In genomic region chr11:20201661-20202101, GRCm38 (mm10) we compare ENCODE assay signal across 8 mouse cellular contexts. TPM values are rescaled to one million over a fixed set of nuclear protein-coding genes. Genes with fewer than 3 reads are reported as not detected.
DNase-seq lines count a peak whose midpoint lies in the region; ATAC-seq lines count a peak whose summit lies in the region.

No protein-coding gene starts in this region.

- ATAC-seq in erythroblast, adult 5-6 weeks (replicated peaks; ENCODE audit: low FRiP score, poor library complexity, severe bottlenecking): 0 out of 2 replicates have a peak, but pooled peaks have one; percentile 19
- peak; percentile 20 for ATAC-seq in megakaryocyte, adult 5-6 weeks (ENCODE audit: poor library complexity, severe bottlenecking)

- H3K36me3 ChIP-seq in splenic B cell, adult 2 months (ENCODE audit: control insufficient read depth, insufficient read depth, low read length, poor library complexity, severe bottlenecking): no peaks in the 10 kb centered on the region

- peak; percentile 46 for DNase-seq in gastrocnemius, adult 18-20 months (ENCODE audit: low spot score)
- DNase-seq in gastrocnemius, postnatal 25 days: no peak
- peak; percentile 52 for DNase-seq in adipocyte (ENCODE audit: low spot score)
- peak; percentile 78 for DNase-seq in heart, postnatal 4 days
- peak; percentile 31 to 34 for DNase-seq in left cerebral cortex, adult 8-10 months (ENCODE audit: low spot score in 2 of 2)
- peak; percentile 46 for DNase-seq in splenic B cell, adult 2 months (ENCODE audit: low read depth, low spot score)

- H3K27me3 ChIP-seq in splenic B cell, adult 2 months (ENCODE audit: control insufficient read depth, insufficient read depth, low read length, poor library complexity, severe bottlenecking): no peaks in the 10 kb centered on the region; the same call in 1 of the 2 replicates

RNA-seq across cellular contexts. Expression of gene Rab1a, which starts 0.4 kb away (rescaled TPM):
- 10 to 100 TPM; 80.0 to 89.6 TPM for total RNA-seq in gastrocnemius, adult 18-20 months (2021)
- total RNA-seq in gastrocnemius, postnatal 25 days (2021): 10 to 100 TPM; 85.8 to 93.1 TPM
- 68.5 and 87.2 TPM in 2 replicates for total RNA-seq in erythroblast, adult 5-6 weeks (2015; ENCODE audit: low replicate concordance)
- 49.2 and 74.0 TPM in 2 replicates for total RNA-seq in erythroblast, adult 5-6 weeks (2017; ENCODE audit: low replicate concordance)
- total RNA-seq in heart, postnatal 4 days (2021): 100 to 1,000 TPM; 178 to 180 TPM
- total RNA-seq in left cerebral cortex, adult 8-10 months (2022): 100 to 1,000 TPM; 179 to 191 (median 182) TPM
- 180 and 218 TPM in 2 replicates for total RNA-seq in megakaryocyte, adult 5-6 weeks (2015)
- total RNA-seq in megakaryocyte, adult 5-6 weeks (2017): 91.3 and 119 TPM in 2 replicates

RNA-seq across cellular contexts. Expression of gene Cep68, which starts 47.5 kb away (rescaled TPM):
- 10 to 100 TPM; 30.8 to 31.7 TPM for total RNA-seq in gastrocnemius, adult 18-20 months (2021)
- 10 to 100 TPM; 27.7 to 29.0 TPM for total RNA-seq in gastrocnemius, postnatal 25 days (2021)
- total RNA-seq in erythroblast, adult 5-6 weeks (2015; ENCODE audit: low replicate concordance): 5.8 and 5.9 TPM in 2 replicates
- 4.3 and 6.9 TPM in 2 replicates for total RNA-seq in erythroblast, adult 5-6 weeks (2017; ENCODE audit: low replicate concordance)
- total RNA-seq in heart, postnatal 4 days (2021): 10 to 100 TPM; 44.1 to 44.2 TPM
- total RNA-seq in left cerebral cortex, adult 8-10 months (2022): 10 to 100 TPM; 29.6 to 33.0 (median 31.6) TPM
- total RNA-seq in megakaryocyte, adult 5-6 weeks (2015): 5.8 and 8.3 TPM in 2 replicates
- total RNA-seq in megakaryocyte, adult 5-6 weeks (2017): 7.4 and 7.6 TPM in 2 replicates
